Mouse (Mus musculus) intestine, embryonic 15.5 days (tissue): ENCODE results near the gene Pycr1. TPM values are rescaled to one million over a fixed set of nuclear protein-coding genes. Genes with fewer than 3 reads are reported as not detected.

Source experiments
- ATAC-seq: fragments of 200-750 bp; cut with Nextera tagmentation; 2 replicates; pipeline ENCODE4 v1.8.0; 2017; ENCODE audit warnings: moderate TSS enrichment, moderate library complexity
- H3K27ac ChIP-seq: fragments of 300-500 bp; sonication (generic); 2 replicates; pipeline ENCODE4 v1.5.1; 2015; ENCODE audit warnings: mild to moderate bottlenecking, inconsistent platforms
- H3K27me3 ChIP-seq: fragments of 300-500 bp; sonication (generic); replicated peaks from 2 replicates; pipeline ENCODE4 v1.6.1; 2015; ENCODE audit warnings: inconsistent platforms
- H3K36me3 ChIP-seq: fragments of 300-500 bp; sonication (generic); 2 replicates; pipeline ENCODE4 v1.6.1; 2015; ENCODE audit warnings: inconsistent platforms
- H3K4me1 ChIP-seq: fragments of 300-500 bp; sonication (generic); replicated peaks from 2 replicates; pipeline ENCODE4 v1.6.1; 2015; ENCODE audit warnings: inconsistent platforms
- H3K4me2 ChIP-seq: fragments of 300-500 bp; sonication (generic); replicated peaks from 2 replicates; pipeline ENCODE4 v1.6.1; 2015; ENCODE audit warnings: mild to moderate bottlenecking, inconsistent platforms
- H3K4me3 ChIP-seq: fragments of 300-500 bp; sonication (generic); replicated peaks from 2 replicates; pipeline ENCODE4 v1.5.1; 2015; ENCODE audit warnings: inconsistent platforms
- H3K9ac ChIP-seq: fragments of 300-500 bp; sonication (generic); 2 replicates; pipeline ENCODE4 v1.6.1; 2015; ENCODE audit warnings: inconsistent platforms
- H3K9me3 ChIP-seq: fragments of 300-500 bp; sonication (generic); 2 replicates; pipeline ENCODE4 v1.6.1; 2016; ENCODE audit warnings: inconsistent platforms
- WGBS: fragments of 180-500 bp; shearing (Covaris S2); methylation state at CpG from one replicate; pipeline ENCODE4 v1.1.7; 2015; 5-methylcytosine and 5-hydroxymethylcytosine counted together
- polyA plus RNA-seq: library from polyadenylated mRNA; unstranded; fragments of >200 nt; fragmentation: Nextera tagmentation; extraction: Ambion mirVana; gene quantifications from 2 replicates; pipeline ENCODE4 v1.2.1, GENCODE M21; 2015

The Pycr1 gene
- polyA plus RNA-seq, 1 experiment from 2014 or later, result 26.4 TPM

GRCm38 (mm10) chr11:120651872-120652271, 8.3 kb upstream of the Pycr1 start:
- WGBS, result 70% methylated on average over 3 of the region's 3 CpGs
- H3K4me3 ChIP-seq, result no peak overlapping the region
- H3K36me3 ChIP-seq, result no peaks in the 10 kb centered on the region
- no peak for ATAC-seq
- no peak overlapping the region for H3K9ac ChIP-seq
- no peaks in the 10 kb centered on the region for H3K9me3 ChIP-seq
- H3K27ac ChIP-seq, result no peak overlapping the region
- H3K4me1 ChIP-seq, result peaks cover 7% of the 10 kb centered on the region
- peaks cover 21% of the 10 kb centered on the region; the same call in 1 of the 2 replicates for H3K27me3 ChIP-seq
- no peak overlapping the region for H3K4me2 ChIP-seq

DNA sequence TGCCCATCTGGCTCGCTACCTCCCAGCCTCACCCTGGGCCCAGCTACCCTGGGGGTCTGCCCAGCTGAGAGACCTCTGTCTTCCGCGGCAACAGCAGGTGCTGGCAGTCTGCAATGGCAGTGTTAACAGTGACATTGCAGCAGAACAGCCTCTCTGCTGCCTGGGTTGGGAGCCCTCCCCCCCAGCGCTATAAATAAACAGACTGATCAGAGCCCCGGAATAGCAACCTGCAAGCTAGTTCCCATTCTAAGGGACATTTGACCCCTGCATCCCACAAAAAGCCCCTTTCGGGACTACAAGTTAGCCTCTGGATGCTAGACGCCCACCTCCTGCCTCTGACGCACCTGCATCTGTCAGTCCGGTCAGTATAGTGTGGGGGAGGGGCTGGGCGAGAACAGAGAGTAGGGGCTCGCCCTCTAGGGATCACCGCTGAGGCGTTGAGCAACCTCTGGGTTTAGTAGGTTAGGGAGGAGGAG, 4.5 kb upstream of the Pycr1 start, which contains the start of gene Myadml2:
Myadml2 (minus strand) TSS at position 158 of the 476 bp plus-strand sequence.
- ATAC-seq, result no peak
- Histone ChIP-seq H3K4me2 (peak within 1 kb of the TSS; percentile 52), H3K27me3 (peaks cover 13% of the 10 kb centered on the region; the same call in 1 of the 2 replicates), H3K27ac (no peak within 1 kb of the TSS), H3K9me3 (no peaks in the 10 kb centered on the region), H3K4me1 (peaks cover 9% of the 10 kb centered on the region), H3K4me3 (peak within 1 kb of the TSS; percentile 7; the same call in 1 of the 2 replicates), H3K9ac (peak within 1 kb of the TSS; percentile 39), H3K36me3 (no peaks in the 10 kb centered on the region)
- WGBS, result 4% methylated on average over 13 of the region's 13 CpGs

GRCm38 (mm10) chr11:120647047-120647830, 3.7 kb upstream of the Pycr1 start:
- 81% methylated on average over 35 of the region's 35 CpGs for WGBS

GRCm38 (mm10) chr11:120642939-120643600, 499 bp downstream of the Pycr1 start:
- H3K36me3 ChIP-seq, result no peaks in the 10 kb centered on the region
- ATAC-seq, result peak; percentile 69
- H3K9ac ChIP-seq, result peak overlapping the region; percentile 57
- peak overlapping the region; percentile 43 for H3K4me3 ChIP-seq
- no peak overlapping the region for H3K27ac ChIP-seq
- peak overlapping the region; percentile 97 for H3K4me2 ChIP-seq
- no peaks in the 10 kb centered on the region for H3K9me3 ChIP-seq
- under 1% methylated on average over 18 of the region's 18 CpGs for WGBS
- peaks cover 14% of the 10 kb centered on the region for H3K4me1 ChIP-seq
- H3K27me3 ChIP-seq, result peaks cover 11% of the 10 kb centered on the region; the same call in 1 of the 2 replicates

More at GRCm38 (mm10) chr11:120647047-120647830, 3.7 kb upstream of the Pycr1 start:
- no peak for ATAC-seq
- H3K4me1 ChIP-seq, result peaks cover 16% of the 10 kb centered on the region
- H3K27ac ChIP-seq, result no peak overlapping the region
- peak overlapping the region; percentile 39 for H3K9ac ChIP-seq
- H3K27me3 ChIP-seq, result peaks cover 13% of the 10 kb centered on the region; the same call in 1 of the 2 replicates
- no peaks in the 10 kb centered on the region for H3K36me3 ChIP-seq
- no peak overlapping the region; the same call in 1 of the 2 replicates for H3K4me3 ChIP-seq
- H3K4me2 ChIP-seq, result peak overlapping the region; percentile 52
- no peaks in the 10 kb centered on the region for H3K9me3 ChIP-seq

DNA sequence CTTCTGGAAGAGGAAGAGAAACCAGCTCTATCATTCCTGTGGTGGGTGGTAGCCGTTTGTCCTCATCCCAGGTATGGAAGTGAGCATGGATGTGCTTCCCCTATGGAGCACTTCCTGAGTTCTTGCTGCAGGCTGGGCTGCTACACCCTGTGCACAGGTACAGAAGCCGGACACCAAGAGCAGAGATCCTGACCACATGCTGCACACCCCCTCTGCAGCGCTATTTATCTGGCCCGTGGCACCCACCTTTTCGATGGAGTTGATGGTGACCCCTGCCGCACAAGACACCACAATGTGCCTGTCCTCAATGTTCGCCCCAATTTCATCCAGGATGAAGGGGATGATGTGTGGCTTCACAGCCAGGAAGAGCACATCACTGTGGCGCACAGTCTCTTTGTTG, 1.7 kb downstream of the Pycr1 start:
- 81% methylated on average over 8 of the region's 8 CpGs for WGBS
- Histone ChIP-seq H3K27ac (no peak overlapping the region), H3K36me3 (no peaks in the 10 kb centered on the region), H3K4me1 (peaks cover 9% of the 10 kb centered on the region), H3K4me3 (no peak overlapping the region), H3K9me3 (no peaks in the 10 kb centered on the region), H3K9ac (no peak overlapping the region), H3K4me2 (peak overlapping the region; percentile 97; the same call in 1 of the 2 replicates), H3K27me3 (0 out of 2 replicates have a peak, but pooled peaks cover 1% of the 10 kb centered on the region)
- no peak for ATAC-seq

- Histone ChIP-seq H3K4me1 (peaks cover 9% of the 10 kb centered on the region), H3K27me3 (no peaks in the 10 kb centered on the region), H3K27ac (no peak overlapping the region), H3K4me3 (no peak overlapping the region), H3K9ac (no peak overlapping the region), H3K9me3 (no peaks in the 10 kb centered on the region), H3K36me3 (no peaks in the 10 kb centered on the region), H3K4me2 (no peak overlapping the region)
- no peak for ATAC-seq
- 65% methylated on average over 9 of the region's 9 CpGs for WGBS
These were observed 2.3 kb downstream of the Pycr1 start for GRCm38 (mm10) chr11:120641255-120641654.

DNA sequence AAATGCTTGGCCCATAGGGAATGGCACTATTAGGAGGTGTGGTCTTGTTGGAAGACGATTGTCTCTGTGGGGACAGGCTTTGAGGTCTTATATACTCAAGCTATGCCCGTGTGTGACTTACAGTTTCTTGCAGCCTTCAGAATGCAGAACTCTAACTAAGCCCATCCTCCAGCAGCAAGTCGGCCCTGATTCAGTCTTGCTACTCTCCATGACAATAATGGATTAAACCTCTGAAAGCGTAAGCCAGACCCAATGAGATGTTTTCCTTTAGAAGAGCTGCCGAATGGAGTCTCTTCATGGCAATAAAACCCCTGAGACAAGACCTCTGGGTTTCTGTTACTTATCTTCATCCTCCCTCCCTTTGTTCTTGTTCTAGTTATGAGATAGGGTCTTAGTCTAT, 8.8 kb downstream of the Pycr1 start:
- ATAC-seq, result no peak
- Histone ChIP-seq H3K9ac (no peak overlapping the region), H3K4me3 (no peak overlapping the region), H3K36me3 (no peaks in the 10 kb centered on the region), H3K4me2 (no peak overlapping the region), H3K4me1 (peaks cover 29% of the 10 kb centered on the region), H3K27ac (no peak overlapping the region), H3K27me3 (no peaks in the 10 kb centered on the region), H3K9me3 (no peaks in the 10 kb centered on the region)
- WGBS, result 82% methylated on average over 5 of the region's 5 CpGs

GRCm38 (mm10) chr11:120633520-120634343, 9.8 kb downstream of the Pycr1 start, which contains the start of gene Mafg:
Gene Mafg, minus strand, starts transcription at chr11:120633600.
- H3K9ac ChIP-seq, result peak within 1 kb of the TSS; percentile 95
- WGBS, result 11% methylated on average over 58 of the region's 58 CpGs
- peak; percentile 90 for ATAC-seq

GRCm38 (mm10) chr11:120632559-120633519, 10.7 kb downstream of the Pycr1 start:
- Histone ChIP-seq H3K4me3 (peak overlapping the region; percentile 94), H3K27me3 (no peaks in the 10 kb centered on the region), H3K4me2 (peak overlapping the region; percentile 85), H3K36me3 (peaks cover 9% of the 10 kb centered on the region), H3K27ac (peak overlapping the region; percentile 74), H3K9me3 (no peaks in the 10 kb centered on the region), H3K4me1 (peaks cover 39% of the 10 kb centered on the region), H3K9ac (peak overlapping the region; percentile 95)
- WGBS, result under 1% methylated on average over 115 of the region's 116 CpGs
- ATAC-seq, result peak; percentile 88

More at GRCm38 (mm10) chr11:120633520-120634343, 9.8 kb downstream of the Pycr1 start, which contains the start of gene Mafg:
- Histone ChIP-seq H3K27me3 (no peaks in the 10 kb centered on the region), H3K4me3 (peak within 1 kb of the TSS; percentile 94), H3K4me1 (peaks cover 39% of the 10 kb centered on the region), H3K9me3 (no peaks in the 10 kb centered on the region), H3K36me3 (peaks cover 7% of the 10 kb centered on the region), H3K4me2 (peak within 1 kb of the TSS; percentile 85), H3K27ac (peak within 1 kb of the TSS; percentile 74)

- WGBS, result 61% methylated on average over 4 of the region's 4 CpGs
These were observed 11.7 kb downstream of the Pycr1 start for GRCm38 (mm10) chr11:120631726-120632448.

More at GRCm38 (mm10) chr11:120631726-120632448, 11.7 kb downstream of the Pycr1 start:
- H3K4me3 ChIP-seq, result peak overlapping the region; percentile 94
- H3K27ac ChIP-seq, result peak overlapping the region; percentile 74; the same call in 1 of the 2 replicates
- H3K4me2 ChIP-seq, result peak overlapping the region; percentile 85
- peaks cover 13% of the 10 kb centered on the region for H3K36me3 ChIP-seq
- no peaks in the 10 kb centered on the region for H3K9me3 ChIP-seq
- peak overlapping the region; percentile 95 for H3K9ac ChIP-seq
- peaks cover 39% of the 10 kb centered on the region for H3K4me1 ChIP-seq
- no peak for ATAC-seq
- H3K27me3 ChIP-seq, result no peaks in the 10 kb centered on the region
